8 mouse cellular contexts compared by ENCODE assay signal in the genomic region with DNA sequence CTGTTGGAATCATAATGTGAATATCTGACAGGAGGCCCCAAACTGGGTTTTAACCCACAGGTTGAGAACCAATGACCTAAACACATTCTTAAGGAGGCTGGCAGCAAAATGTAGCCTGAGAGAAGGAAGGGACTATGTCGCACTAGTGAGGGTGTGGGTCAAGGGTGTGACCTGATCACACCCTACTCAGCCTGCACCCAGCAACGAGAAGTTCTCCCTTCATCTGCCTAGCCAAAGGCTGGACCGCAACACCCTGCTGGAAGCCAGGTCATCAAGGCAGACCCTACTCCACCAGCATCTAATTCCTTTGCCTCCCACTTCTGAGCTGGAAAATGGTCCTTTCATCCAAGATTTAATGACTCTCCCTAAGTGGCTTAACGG. TPM values are rescaled to one million over a fixed set of nuclear protein-coding genes. Genes with fewer than 3 reads are reported as not detected.
DNase-seq lines count a peak whose midpoint lies in the region; ATAC-seq and TF ChIP-seq lines count a peak whose summit lies in the region.

No protein-coding gene starts in this region.

- intact Hi-C loops in left cerebral cortex, postnatal 25 days (cut with DNase I), result loop anchor here (1.0 to 10.0 kb wide), 3 partner anchors 40 to 511 kb away; partner anchors contain the start of gene Slc41a3

- TF ChIP-seq POLR2A in cerebellum, adult 2 months (IDR thresholded peaks at IDR 0.05; ENCODE audit: borderline replicate concordance, insufficient read depth, low read length), result no peak
- peak in 1 of 2 experiments; percentile 56; a peak in 2 of 4 replicates for TF ChIP-seq POLR2A in MEL (IDR thresholded peaks at IDR 0.05; ENCODE audit: control insufficient read depth in 1 of 2, insufficient read depth in 1 of 2, low read depth in 1 of 2, low read length in 2 of 2, poor library complexity in 1 of 2)

- peaks cover 7% of the 10 kb centered on the region for H3K4me1 ChIP-seq in cerebellum, adult 2 months (ENCODE audit: control insufficient read depth, insufficient read depth, low read length)
- peaks cover 30 to 41% of the 10 kb centered on the region in 2 experiments for H3K4me1 ChIP-seq in MEL (ENCODE audit: control insufficient read depth in 1 of 2, insufficient read depth in 2 of 2, low read length in 2 of 2)
- H3K4me1 ChIP-seq in hindbrain, embryonic 12.5 days, result peaks cover 31% of the 10 kb centered on the region
- H3K4me1 ChIP-seq in stomach, postnatal 0 days (replicated peaks; ENCODE audit: control insufficient read depth, insufficient read depth), result no peaks in the 10 kb centered on the region

- H3K4me2 ChIP-seq in hindbrain, embryonic 12.5 days (replicated peaks), result peak overlapping the region; percentile 96
- H3K4me2 ChIP-seq in stomach, postnatal 0 days (replicated peaks; ENCODE audit: low read depth), result peak overlapping the region; percentile 99

- no peak for TF ChIP-seq RAD21 in MEL (IDR thresholded peaks at IDR 0.05; ENCODE audit: low read depth, low read length)

- H3K4me3 ChIP-seq in cerebellum, adult 2 months (replicated peaks; ENCODE audit: insufficient read depth, low read depth, low read length), result peak overlapping the region; percentile 69
- peak overlapping the region; percentile 73 to 76 for H3K4me3 ChIP-seq in MEL (ENCODE audit: control insufficient read depth in 1 of 2, insufficient read depth in 1 of 2, low read depth in 2 of 2, low read length in 2 of 2)
- peak overlapping the region; percentile 70 for H3K4me3 ChIP-seq in hindbrain, embryonic 12.5 days
- peak overlapping the region; percentile 9; the same call in 1 of the 2 replicates for H3K4me3 ChIP-seq in macrophage (ENCODE audit: inconsistent target)
- peak overlapping the region; percentile 56 for H3K4me3 ChIP-seq in stomach, postnatal 0 days (ENCODE audit: low read depth, low read length)

- DNase-seq in cerebellum, adult 2 months, result no peak
- DNase-seq in cerebellum, postnatal 10 days, result no peak
- peak; percentile 67 for DNase-seq in MEL (ENCODE audit: low read depth, low spot score)
- DNase-seq in stomach, postnatal 0 days (ENCODE audit: low spot score), result no peak
- no peak for DNase-seq in left cerebral cortex, postnatal 25 days (ENCODE audit: low spot score in 2 of 2)
- DNase-seq in frontal cortex, postnatal 14 days (ENCODE audit: low spot score in 2 of 2), result no peak

- 18% methylated on average over 4 of the region's 4 CpGs for WGBS in cerebellum, adult 2 months
- WGBS in hindbrain, embryonic 12.5 days, result 28% methylated on average over 4 of the region's 4 CpGs
- 30% methylated on average over 4 of the region's 4 CpGs for WGBS in macrophage (ENCODE audit: missing documents)
- WGBS in stomach, postnatal 0 days, result 25% methylated on average over 4 of the region's 4 CpGs

- no peaks in the 10 kb centered on the region for H3K9me3 ChIP-seq in MEL (replicated peaks; ENCODE audit: insufficient read depth, low read length)
- H3K9me3 ChIP-seq in hindbrain, embryonic 12.5 days (replicated peaks), result no peaks in the 10 kb centered on the region
- no peaks in the 10 kb centered on the region for H3K9me3 ChIP-seq in stomach, postnatal 0 days (ENCODE audit: control insufficient read depth, low read length)

- peaks cover 46% of the 10 kb centered on the region for H3K79me2 ChIP-seq in MEL (ENCODE audit: control insufficient read depth, insufficient read depth, low read length, poor library complexity)
- H3K79me2 ChIP-seq in macrophage (ENCODE audit: inconsistent target), result peaks cover 10% of the 10 kb centered on the region; the same call in 1 of the 2 replicates

- no peaks in the 10 kb centered on the region for H3K27me3 ChIP-seq in cerebellum, adult 2 months (ENCODE audit: control insufficient read depth, insufficient read depth, low read length)
- no peaks in the 10 kb centered on the region for H3K27me3 ChIP-seq in MEL (ENCODE audit: control insufficient read depth in 1 of 2, insufficient read depth in 2 of 2, low read length in 2 of 2)
- no peaks in the 10 kb centered on the region for H3K27me3 ChIP-seq in hindbrain, embryonic 12.5 days
- no peaks in the 10 kb centered on the region for H3K27me3 ChIP-seq in stomach, postnatal 0 days (ENCODE audit: control insufficient read depth, insufficient read depth, low read length)

- TF ChIP-seq EP300 in MEL (IDR thresholded peaks at IDR 0.05; ENCODE audit: low read depth in 1 of 2, low read length in 2 of 2), result no peak; a peak in 1 of 4 replicates
- no peak for TF ChIP-seq EP300 in stomach, postnatal 0 days (optimal IDR thresholded peaks at IDR 0.05)

- peak overlapping the region; percentile 98 for H3K9ac ChIP-seq in MEL (ENCODE audit: control insufficient read depth, low read depth, low read length, poor library complexity, severe bottlenecking)
- peak overlapping the region; percentile 79 for H3K9ac ChIP-seq in hindbrain, embryonic 12.5 days
- no peak overlapping the region; the same call in 1 of the 2 replicates for H3K9ac ChIP-seq in stomach, postnatal 0 days (ENCODE audit: low read length)

- peaks cover 0 to 47% of the 10 kb centered on the region in 2 experiments; a peak in 2 of 4 replicates for H3K36me3 ChIP-seq in MEL (ENCODE audit: control insufficient read depth in 1 of 2, insufficient read depth in 2 of 2, low read length in 2 of 2)
- no peaks in the 10 kb centered on the region for H3K36me3 ChIP-seq in hindbrain, embryonic 12.5 days
- no peaks in the 10 kb centered on the region for H3K36me3 ChIP-seq in macrophage (ENCODE audit: inconsistent target)
- no peaks in the 10 kb centered on the region for H3K36me3 ChIP-seq in stomach, postnatal 0 days (ENCODE audit: control insufficient read depth, insufficient read depth, low read length)

- H3K27ac ChIP-seq in cerebellum, adult 2 months (ENCODE audit: insufficient read depth, low read length), result peak overlapping the region; percentile 96; the same call in 1 of the 2 replicates
- H3K27ac ChIP-seq in MEL (ENCODE audit: control insufficient read depth, low read depth, low read length) (peak overlapping the region; percentile 77), macrophage (no peak overlapping the region)
- H3K27ac ChIP-seq in hindbrain, embryonic 12.5 days, result peak overlapping the region; percentile 90; the same call in 1 of the 2 replicates
- H3K27ac ChIP-seq in stomach, postnatal 0 days (replicated peaks), result no peak overlapping the region

- 0 out of 2 replicates have a peak, but pooled peaks have one; percentile 1 for ATAC-seq in hindbrain, embryonic 12.5 days (ENCODE audit: low FRiP score)
- ATAC-seq in stomach, postnatal 0 days (ENCODE audit: low FRiP score, low TSS enrichment), result no peak

- TF ChIP-seq CTCF in cerebellum, adult 2 months (IDR thresholded peaks at IDR 0.05; ENCODE audit: borderline replicate concordance, insufficient read depth, low read depth, low read length), result no peak
- TF ChIP-seq CTCF in MEL (IDR thresholded peaks at IDR 0.05 in 2 of 3, conservative IDR thresholded peaks at IDR 0.05 in 1 of 3; ENCODE audit: control insufficient read depth in 1 of 3, insufficient read depth in 1 of 3, low read depth in 2 of 3, low read length in 3 of 3, poor library complexity in 1 of 3, severe bottlenecking in 1 of 3), result no peak
- TF ChIP-seq CTCF in stomach, postnatal 0 days (IDR thresholded peaks at IDR 0.05; ENCODE audit: low read depth), result no peak

TF ChIP-seq in MEL, 35 proteins besides CTCF, POLR2A, EP300 and RAD21:
- 0 out of 2 replicates have a peak, but pooled peaks have one; percentile 20 for TF ChIP-seq MYC (IDR thresholded peaks at IDR 0.05; ENCODE audit: low read depth, low read length)
- TF ChIP-seq TBP (IDR thresholded peaks at IDR 0.05; ENCODE audit: low read depth, low read length), result peak; percentile 93
- no peak for TF ChIP-seq NRF1 (IDR thresholded peaks at IDR 0.05; ENCODE audit: insufficient read depth, low read depth, low read length, poor library complexity, severe bottlenecking)
TF ChIP-seq in MEL: peak in this region for 2.

RNA-seq across cellular contexts. Expression of gene Nup210, which starts 0.8 kb away (rescaled TPM):
- polyA plus RNA-seq in cerebellum, adult 2 months (2012; rRNA removed), result 16.8 and 23.1 TPM in 2 replicates
- total RNA-seq in MEL (2012; rRNA removed), result 46.3 and 56.7 TPM in 2 replicates
- polyA plus RNA-seq in MEL (2012; ENCODE audit: insufficient read depth in 1 of 2, insufficient read length in 2 of 2, low read depth in 1 of 2, low replicate concordance in 2 of 2, missing spikeins in 1 of 2), result 100 to 1,000 TPM in 1 of 2 experiments, 10 to 100 TPM in 1; 71.5 to 394 TPM
- polyA plus RNA-seq in hindbrain, embryonic 12.5 days (2016; fragmentation: Nextera tagmentation; extraction: Ambion mirVana), result 19.1 and 19.8 TPM in 2 replicates
- total RNA-seq in macrophage (2018; cell fraction: chromatin; rRNA removed), result 10 to 100 TPM in 1 of 26 experiments, 1 to 10 TPM in 24, under 1 TPM in 1; 0.38 to 11.2 (median 4.4) TPM
- 1 to 10 TPM in 15 of 26 experiments, under 1 TPM in 11; 0.55 to 1.9 (median 1.2) TPM for total RNA-seq in macrophage (2018; cell fraction: cytosol; rRNA removed)
- total RNA-seq in macrophage (2018; cell fraction: nucleus; rRNA removed), result 10 to 100 TPM in 1 of 26 experiments, 1 to 10 TPM in 25; 1.1 to 26.0 (median 3.0) TPM
- polyA plus RNA-seq in macrophage (2018), result 0.62 to 5.7 TPM (median 2.0 TPM) in 3 replicates
- polyA plus RNA-seq in stomach, postnatal 0 days (2015; fragmentation: Nextera tagmentation; extraction: Ambion mirVana), result 2.2 and 2.4 TPM in 2 replicates
- 10 to 100 TPM; 26.5 to 28.9 TPM for total RNA-seq in left cerebral cortex, postnatal 25 days (2021)

RNA-seq across cellular contexts. Expression of gene Hdac11, which starts 40.6 kb away (rescaled TPM):
- 183 and 188 TPM in 2 replicates for polyA plus RNA-seq in cerebellum, adult 2 months (2012; rRNA removed)
- total RNA-seq in MEL (2012; rRNA removed), result 2.5 and 3.3 TPM in 2 replicates
- polyA plus RNA-seq in MEL (2012; ENCODE audit: insufficient read depth in 1 of 2, insufficient read length in 2 of 2, low read depth in 1 of 2, low replicate concordance in 2 of 2, missing spikeins in 1 of 2), result 1 to 10 TPM in 1 of 2 experiments, not detected in 1; 6.0 TPM
- polyA plus RNA-seq in hindbrain, embryonic 12.5 days (2016; fragmentation: Nextera tagmentation; extraction: Ambion mirVana), result 18.8 and 23.2 TPM in 2 replicates
- total RNA-seq in macrophage (2018; cell fraction: chromatin; rRNA removed), result 1 to 10 TPM in 17 of 26 experiments, under 1 TPM in 5, not detected in 4; 0.50 to 9.6 (median 2.3) TPM
- 1 to 10 TPM in 6 of 26 experiments, under 1 TPM in 20; 0.27 to 1.5 (median 0.70) TPM for total RNA-seq in macrophage (2018; cell fraction: cytosol; rRNA removed)
- 1 to 10 TPM in 12 of 26 experiments, under 1 TPM in 12, not detected in 2; 0.26 to 4.5 (median 1.0) TPM for total RNA-seq in macrophage (2018; cell fraction: nucleus; rRNA removed)
- 0.55 to 1.4 TPM (median 0.77 TPM) in 3 replicates for polyA plus RNA-seq in macrophage (2018)
- polyA plus RNA-seq in stomach, postnatal 0 days (2015; fragmentation: Nextera tagmentation; extraction: Ambion mirVana), result 6.5 and 7.1 TPM in 2 replicates
- 100 to 1,000 TPM; 158 to 161 TPM for total RNA-seq in left cerebral cortex, postnatal 25 days (2021)

Comparison
In these comparisons a context has a peak if more than half of its experiments do, and no peak if none do; other contexts are left out.
1. H3K27ac ChIP-seq: peak in cerebellum, adult 2 months (single experiment), MEL (single experiment) and hindbrain, embryonic 12.5 days (single experiment); none in macrophage (single experiment) and stomach, postnatal 0 days (single experiment).
2. H3K4me3 ChIP-seq: peak in every context shown above with its lines; median percentile 74 in MEL; 70 in hindbrain, embryonic 12.5 days; 69 in cerebellum, adult 2 months; 56 in stomach, postnatal 0 days; 9 in macrophage.